Mouse (Mus musculus): ENCODE measurements around the gene Ndc1.

Ndc1 gene

DNA sequence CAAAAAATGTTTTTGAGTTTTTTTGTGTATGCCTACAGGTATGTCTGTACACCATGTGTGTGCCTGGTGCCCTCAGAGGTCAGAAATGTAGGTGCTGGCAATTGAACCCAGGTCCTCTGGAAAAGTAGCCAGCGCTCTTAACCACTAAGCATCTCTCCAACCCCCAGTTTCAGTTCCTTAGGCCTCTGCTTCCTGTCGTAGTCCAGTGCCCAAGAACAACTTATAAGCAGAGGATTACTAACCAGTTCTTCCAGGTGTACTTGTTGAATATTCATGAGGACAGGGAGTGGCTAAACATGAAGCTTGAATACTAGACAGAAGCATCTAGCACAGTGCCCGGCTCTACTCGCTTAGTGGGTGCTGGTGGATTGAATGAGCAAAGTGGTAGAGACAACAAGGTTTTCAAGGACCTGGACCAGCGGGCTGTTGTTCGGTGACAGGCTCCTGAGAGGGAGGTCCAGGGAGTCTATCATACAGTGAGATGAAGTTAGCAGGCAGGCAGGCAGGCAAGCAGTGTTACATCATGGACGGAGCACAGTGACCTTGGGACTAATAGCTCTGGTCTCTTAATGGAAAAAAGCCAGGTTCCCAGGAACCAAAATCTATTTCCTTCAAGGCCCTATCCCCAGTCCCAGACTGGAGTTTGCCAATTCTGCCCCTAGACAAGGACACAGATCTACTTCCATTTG, 7.0 kb upstream of the Ndc1 start:
- in situ Hi-C loops (cut with MboI; ENCODE audit: unreplicated experiment in 2 of 2): loop anchor here (5.0 to 25.0 kb wide), 2 partner anchors 183 to 448 kb away; partner anchors contain the start of genes Ssbp3 (in 1 of the 2), Tceanc2 (in 1 of the 2) and Tmem59 (in 1 of the 2)

DNA sequence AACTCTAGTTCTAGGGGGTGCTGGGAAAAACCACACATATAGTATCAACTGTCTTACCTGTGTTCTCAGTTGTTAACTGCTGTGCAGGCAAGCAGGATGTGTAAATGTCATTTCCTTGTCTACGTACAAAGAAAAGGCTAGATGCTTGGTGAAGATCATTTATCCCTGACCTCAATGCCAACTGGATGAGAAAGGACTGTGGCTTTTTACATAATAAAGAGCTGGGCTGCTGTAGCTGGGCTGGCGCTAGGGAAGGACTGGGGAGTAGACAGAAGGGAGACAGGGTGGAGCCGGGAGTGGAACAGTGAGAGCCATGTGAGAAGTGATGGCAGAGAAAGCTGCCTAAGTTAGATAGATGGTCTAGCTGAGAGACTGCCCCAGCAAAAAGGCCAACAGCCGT, 4.8 kb upstream of the Ndc1 start:
- in situ Hi-C loops (cut with MboI; ENCODE audit: unreplicated experiment in 2 of 2): loop anchor here (5.0 to 25.0 kb wide), 2 partner anchors 185 to 450 kb away; partner anchors contain the start of genes Ssbp3 (in 1 of the 2), Tceanc2 (in 1 of the 2) and Tmem59 (in 1 of the 2)

DNA sequence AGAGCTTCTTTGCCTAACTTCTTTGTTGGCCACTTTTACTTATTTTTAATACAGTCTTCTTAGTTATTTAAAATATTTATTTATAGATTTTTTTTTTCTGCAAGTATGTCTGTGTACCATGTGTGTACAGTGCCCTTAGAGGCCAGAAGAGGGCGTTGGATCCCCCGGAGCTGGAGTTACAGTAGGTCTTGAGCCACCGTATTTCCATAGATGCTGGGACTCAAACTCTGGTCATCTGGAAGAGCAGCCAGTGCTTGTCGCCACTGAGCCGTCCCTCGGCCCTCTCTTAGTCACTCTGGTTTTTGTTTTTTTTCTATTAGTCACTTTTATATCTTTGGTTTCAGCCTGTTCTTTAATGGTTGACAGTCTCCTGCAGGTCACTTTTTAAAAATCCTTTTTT, 4.0 kb upstream of the Ndc1 start:
- in situ Hi-C loops (cut with MboI; ENCODE audit: unreplicated experiment in 2 of 2): loop anchor here (5.0 to 25.0 kb wide), 2 partner anchors 186 to 451 kb away; partner anchors contain the start of genes Ssbp3 (in 1 of the 2), Tceanc2 (in 1 of the 2) and Tmem59 (in 1 of the 2)

DNA sequence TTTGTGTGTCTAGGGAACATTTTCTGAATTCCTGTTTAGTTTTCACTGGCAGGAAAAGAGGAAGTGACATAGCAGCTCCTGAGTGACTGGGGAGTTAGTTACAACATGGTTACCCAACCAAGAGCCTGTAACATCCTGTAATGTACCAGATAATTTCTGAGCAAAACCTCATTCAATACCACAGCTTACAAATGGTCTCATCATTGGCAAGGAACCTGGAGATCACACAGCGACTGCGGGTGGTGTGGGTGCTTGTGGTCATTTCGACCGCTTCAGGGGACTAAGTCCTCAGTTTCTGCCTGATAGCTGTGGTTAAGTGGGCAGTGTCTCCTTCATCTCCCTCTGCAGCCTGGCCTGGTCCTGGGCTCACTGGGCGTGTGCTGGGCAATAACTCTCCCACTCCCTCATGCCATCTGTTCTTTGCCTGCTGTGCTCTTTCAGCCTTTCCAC, 3.4 kb upstream of the Ndc1 start:
- in situ Hi-C loops (cut with MboI; ENCODE audit: unreplicated experiment in 2 of 2): loop anchor here (5.0 to 25.0 kb wide), 2 partner anchors 187 to 452 kb away; partner anchors contain the start of genes Ssbp3 (in 1 of the 2), Tceanc2 (in 1 of the 2) and Tmem59 (in 1 of the 2)

DNA sequence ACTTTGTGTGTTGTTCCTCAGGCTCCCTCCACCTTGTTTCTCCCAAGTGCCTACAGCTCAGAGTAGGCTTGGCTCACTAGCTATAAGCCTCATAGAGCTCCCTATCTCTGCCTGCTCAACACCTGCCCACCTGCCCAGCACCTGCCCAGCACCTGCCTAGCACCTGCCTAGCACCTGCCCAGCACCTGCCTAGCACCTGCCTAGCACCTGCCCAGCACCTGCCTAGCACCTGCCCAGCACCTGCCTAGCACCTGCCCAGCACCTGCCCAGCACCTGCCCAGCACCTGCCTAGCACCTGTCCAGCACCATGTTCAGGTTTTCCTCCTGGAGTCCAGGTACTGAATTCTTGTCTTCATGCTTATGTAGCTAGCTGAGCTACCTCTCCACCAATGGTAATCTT, 1.2 kb upstream of the Ndc1 start:
- in situ Hi-C loops (cut with MboI; ENCODE audit: unreplicated experiment in 2 of 2): loop anchor here in 1 of 2 experiments (25.0 kb wide), 1 partner anchor 454 kb away; the partner anchor contains the start of gene Ssbp3

DNA sequence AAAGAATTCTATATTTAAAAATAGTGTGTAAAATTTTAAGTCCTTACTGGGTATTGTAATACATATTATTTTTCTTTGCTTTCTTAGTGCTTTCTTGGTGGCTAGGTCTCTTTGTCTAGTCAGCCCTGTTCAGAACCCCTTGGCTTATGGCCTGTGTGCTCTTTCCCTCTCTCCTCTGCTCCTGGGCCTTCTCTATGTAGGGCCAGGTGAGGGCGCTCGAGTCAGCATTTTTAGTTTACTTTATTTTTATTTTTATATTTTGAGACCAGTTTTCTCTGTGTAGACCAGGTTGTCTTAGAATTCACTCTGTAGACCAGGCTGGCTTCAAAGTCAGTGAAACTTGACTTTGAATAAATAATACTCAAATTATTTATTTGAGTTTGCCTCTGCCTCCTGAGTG, 4.7 kb downstream of the Ndc1 start:
- in situ Hi-C loops (cut with MboI; ENCODE audit: unreplicated experiment in 2 of 2): loop anchor here in 1 of 2 experiments (25.0 kb wide), 1 partner anchor 460 kb away; the partner anchor contains the start of gene Ssbp3

DNA sequence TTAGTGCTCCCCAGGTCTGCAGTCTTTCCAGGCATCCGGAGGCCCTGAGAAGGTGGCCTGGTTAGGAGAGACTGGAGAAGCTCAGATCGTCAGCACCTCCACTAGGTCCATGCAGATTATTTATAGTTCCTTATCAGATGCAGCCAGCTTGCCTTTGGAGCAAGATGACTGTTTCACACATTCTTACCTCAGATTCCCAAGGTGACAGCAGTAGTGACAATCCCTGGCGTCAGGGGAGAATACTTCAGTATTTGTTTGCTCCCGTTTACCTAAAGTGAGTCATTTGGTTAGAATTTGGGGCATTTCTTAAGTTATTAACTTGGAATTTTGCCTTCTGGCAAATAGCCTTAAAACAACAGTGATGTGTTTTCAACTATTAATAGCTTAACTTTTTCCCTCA, 7.1 kb downstream of the Ndc1 start:
- in situ Hi-C loops (cut with MboI; ENCODE audit: unreplicated experiment in 2 of 2): loop anchor here in 1 of 2 experiments (25.0 kb wide), 1 partner anchor 462 kb away; the partner anchor contains the start of gene Ssbp3

DNA sequence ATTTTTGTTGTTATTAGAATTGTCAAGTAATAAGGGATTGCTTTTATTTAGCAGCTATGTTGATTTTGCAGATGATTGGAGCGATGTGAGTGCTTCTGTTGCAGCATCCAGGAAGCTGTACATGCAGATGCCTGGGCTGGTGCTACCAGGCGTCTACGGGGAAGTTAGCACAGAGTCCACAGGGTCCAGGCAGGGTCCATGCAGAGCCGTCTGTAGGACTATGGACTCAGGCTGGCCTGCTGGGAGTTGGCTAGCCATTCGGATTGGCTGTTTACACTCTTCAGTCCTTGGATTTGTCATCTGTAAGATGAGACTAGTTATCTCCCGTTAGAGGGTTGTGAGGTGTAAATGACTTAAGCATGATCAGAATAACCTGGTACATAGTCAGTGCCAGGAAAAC, 11.4 kb downstream of the Ndc1 start:
- in situ Hi-C loops (cut with MboI; ENCODE audit: unreplicated experiment in 2 of 2): no loop called here

DNA sequence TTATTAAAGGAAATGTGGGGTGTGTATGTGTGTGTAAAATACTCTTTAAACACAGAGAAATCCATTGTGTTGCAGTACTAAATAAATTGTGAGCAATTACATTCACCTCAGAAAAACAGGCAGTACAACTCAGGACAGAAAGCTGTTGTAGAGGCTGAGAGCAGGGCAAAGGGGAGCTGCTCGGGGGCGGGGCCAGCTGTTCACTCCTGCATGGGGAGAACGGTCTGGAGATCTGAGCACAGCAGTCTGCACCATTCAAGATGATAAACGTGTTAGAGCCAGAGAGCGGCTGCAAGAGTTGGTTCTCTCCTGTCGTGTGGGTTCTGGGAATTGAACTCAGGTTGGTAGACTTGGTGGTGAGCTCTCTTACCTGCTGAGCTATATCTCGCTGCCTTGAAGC, 13.3 kb downstream of the Ndc1 start:
- in situ Hi-C loops (cut with MboI; ENCODE audit: unreplicated experiment in 2 of 2): no loop called here

DNA sequence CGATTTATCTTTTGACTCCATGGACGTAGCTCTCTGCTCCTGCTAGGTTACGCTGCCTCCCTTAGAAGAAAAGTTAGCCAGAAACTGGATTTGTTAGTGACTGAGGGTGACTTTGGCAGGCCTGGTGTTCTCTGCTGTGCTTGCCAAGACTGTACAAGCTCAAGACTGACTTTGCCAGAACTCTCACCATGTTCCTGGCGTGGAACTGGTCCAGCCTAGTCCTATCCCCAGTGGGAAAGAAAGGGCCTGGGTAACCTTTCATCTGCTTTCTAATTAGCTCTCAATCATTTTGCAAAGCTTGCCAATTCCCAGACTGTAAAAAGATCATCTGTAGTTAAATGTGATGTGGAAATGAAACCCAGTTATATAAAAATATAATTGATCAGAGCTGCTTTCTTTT, 19.5 kb downstream of the Ndc1 start:
- in situ Hi-C loops (cut with MboI; ENCODE audit: unreplicated experiment in 2 of 2): no loop called here

DNA sequence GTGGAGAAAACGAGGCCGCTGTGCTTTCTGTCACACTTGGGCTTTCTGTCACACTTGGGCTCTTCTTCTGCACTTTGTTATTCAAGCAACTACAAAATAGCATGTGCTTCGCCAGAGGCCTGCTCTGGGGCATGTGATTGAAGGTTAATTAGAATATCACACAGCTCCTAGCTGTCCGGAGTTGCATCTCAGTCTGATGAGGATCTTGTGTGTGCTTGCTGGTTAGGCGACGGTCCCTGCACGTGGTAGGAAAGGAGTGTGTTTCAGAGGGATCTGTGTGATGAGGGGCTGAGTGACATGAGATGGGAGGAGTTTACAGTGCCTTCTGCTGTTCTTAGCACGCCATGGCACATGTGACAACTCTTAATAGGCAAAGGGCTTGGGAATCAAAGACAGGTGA, 19.9 kb downstream of the Ndc1 start:
- in situ Hi-C loops (cut with MboI; ENCODE audit: unreplicated experiment in 2 of 2): no loop called here

DNA sequence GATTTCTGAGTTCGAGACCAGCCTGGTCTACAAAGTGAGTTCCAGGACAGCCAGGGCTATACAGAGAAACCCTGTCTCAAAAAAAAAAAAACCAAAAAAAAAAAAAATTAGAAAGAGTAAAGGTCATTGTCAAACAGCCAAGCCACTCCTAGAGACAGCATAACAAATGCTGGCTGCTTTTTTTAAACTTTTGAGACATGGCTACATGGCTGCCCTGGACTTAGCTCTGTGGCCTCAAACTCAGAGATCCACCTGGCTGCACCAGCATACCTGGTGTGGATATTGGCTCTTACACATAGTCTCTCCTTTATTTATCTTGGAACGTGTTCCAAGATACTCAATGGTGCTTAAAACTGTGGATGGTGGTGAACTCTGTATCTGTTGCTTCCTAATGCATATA, 20.7 kb downstream of the Ndc1 start:
- in situ Hi-C loops (cut with MboI; ENCODE audit: unreplicated experiment in 2 of 2): no loop called here

DNA sequence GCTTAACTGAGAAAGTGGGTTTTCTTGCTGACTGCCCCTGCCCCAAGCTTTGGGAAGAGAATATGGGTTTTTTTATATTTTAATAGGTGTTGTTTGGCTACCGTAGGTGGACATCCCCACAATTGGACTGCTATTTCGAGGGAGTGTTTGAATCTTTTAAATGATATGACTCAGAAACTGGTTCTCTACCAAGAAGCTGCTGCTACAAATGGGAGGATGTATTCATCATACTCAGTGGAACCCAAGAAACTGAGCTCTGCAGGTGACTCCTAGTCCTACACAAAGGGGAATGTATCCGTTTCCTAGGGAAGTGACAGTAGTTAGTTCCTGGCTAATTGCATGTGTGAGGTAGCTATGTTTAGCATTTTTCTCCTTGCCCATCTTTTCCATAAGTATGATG, 21.8 kb downstream of the Ndc1 start:
- in situ Hi-C loops (cut with MboI; ENCODE audit: unreplicated experiment in 2 of 2): no loop called here

DNA sequence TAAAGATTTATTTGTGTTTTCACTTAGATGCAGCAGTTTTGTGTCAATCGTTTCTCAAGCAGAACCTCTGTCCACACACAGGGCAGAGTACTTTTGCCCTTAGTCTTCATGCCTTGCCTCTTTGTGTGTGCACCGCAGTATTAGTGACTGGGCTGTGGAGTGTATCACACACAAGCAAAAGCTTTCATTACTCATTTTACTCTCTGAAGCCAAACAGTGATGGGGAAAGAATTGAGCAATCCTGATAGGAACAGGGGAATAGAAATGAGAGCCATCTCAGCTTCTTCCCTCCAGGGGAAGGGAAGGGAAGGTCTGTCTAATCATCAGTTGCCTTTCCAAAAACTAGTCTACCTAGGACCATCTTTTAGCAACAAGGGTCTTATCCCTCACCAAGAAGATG, 26.2 kb downstream of the Ndc1 start:
- in situ Hi-C loops (cut with MboI; ENCODE audit: unreplicated experiment in 2 of 2): no loop called here

DNA sequence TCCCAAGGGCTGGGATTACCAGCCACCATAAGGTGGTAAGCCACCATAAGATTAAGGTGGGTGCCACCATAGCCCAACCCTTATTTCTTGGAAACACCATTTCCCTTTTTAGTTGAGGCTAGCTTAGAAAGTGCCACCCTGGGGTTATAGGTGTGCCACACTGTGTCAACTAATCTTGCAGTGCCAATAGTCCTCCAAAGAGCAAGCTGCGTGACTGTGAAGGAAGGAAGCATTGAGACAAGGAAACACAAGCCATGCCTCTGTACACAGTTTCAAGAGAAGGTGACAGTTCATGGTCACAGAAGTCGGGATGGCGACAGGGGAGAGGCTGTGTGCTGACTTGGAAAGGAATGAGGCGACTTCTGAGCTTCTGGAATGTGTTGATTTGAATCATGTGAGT, 52.6 kb downstream of the Ndc1 start:
- in situ Hi-C loops (cut with MboI; ENCODE audit: unreplicated experiment in 2 of 2): loop anchor here in 1 of 2 experiments (25.0 kb wide), 1 partner anchor 417 kb away; no protein-coding TSS in a partner anchor

DNA sequence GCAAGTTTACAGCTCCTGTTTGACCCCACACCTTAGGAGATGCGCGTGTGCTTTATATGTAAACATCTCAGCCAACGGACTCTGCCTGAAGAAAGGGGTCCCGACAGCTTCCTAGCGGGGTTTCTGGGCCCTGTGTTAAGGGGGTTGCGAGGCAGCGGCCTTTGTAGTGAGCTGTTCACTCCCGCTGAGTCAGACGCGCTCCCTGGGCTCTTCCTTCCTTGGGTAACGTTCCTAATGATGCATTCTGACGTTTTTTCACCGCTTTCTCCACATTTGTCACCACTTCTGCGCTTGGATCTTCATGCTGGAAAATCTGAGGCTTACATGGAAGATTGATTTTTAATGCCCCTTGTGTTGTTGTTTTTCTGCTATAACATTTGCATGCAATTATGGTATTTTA, 54.1 kb downstream of the Ndc1 start:
- in situ Hi-C loops (cut with MboI; ENCODE audit: unreplicated experiment in 2 of 2): loop anchor here in 1 of 2 experiments (25.0 kb wide), 1 partner anchor 416 kb away; no protein-coding TSS in a partner anchor

DNA sequence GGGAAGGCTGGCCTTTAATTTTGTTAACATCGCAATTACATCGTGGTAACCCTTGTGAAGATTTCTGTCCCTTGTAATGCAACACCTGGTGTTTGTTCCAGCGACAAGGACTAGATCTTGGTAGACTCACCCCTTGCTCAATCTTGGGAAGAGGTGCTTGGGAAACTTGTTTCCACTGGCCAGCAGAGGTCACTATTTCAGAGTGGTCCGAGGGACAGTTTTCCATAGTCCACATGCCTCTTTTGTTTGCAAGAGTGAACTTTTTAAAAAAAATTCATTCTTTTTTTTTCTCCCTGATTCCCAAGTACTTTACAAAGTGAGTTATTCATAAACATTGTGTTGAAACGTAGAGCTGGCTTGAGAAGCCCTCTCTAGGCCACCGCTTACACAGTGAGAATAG, 54.6 kb downstream of the Ndc1 start:
- in situ Hi-C loops (cut with MboI; ENCODE audit: unreplicated experiment in 2 of 2): loop anchor here in 1 of 2 experiments (25.0 kb wide), 1 partner anchor 415 kb away; no protein-coding TSS in a partner anchor

DNA sequence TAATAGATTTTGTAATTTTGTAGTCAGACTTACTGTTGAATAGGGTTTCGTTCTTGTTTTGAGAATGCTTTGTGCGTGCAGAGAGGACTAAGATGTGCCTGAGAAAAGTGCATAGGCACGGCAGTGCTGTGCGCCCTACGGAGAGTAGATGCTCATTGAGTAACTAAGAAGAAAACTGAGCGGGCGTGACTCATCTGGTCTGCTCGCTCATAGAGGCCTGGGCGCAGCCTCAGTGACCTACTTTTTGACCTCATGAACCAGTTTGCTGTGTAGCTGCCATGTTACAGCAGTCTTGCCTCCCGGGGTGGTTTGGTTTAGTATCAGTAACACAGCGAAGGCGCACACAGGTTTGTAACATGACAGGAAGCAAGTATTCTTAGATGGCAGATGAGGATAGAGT, 58.0 kb downstream of the Ndc1 start:
- in situ Hi-C loops (cut with MboI; ENCODE audit: unreplicated experiment in 2 of 2): no loop called here

DNA sequence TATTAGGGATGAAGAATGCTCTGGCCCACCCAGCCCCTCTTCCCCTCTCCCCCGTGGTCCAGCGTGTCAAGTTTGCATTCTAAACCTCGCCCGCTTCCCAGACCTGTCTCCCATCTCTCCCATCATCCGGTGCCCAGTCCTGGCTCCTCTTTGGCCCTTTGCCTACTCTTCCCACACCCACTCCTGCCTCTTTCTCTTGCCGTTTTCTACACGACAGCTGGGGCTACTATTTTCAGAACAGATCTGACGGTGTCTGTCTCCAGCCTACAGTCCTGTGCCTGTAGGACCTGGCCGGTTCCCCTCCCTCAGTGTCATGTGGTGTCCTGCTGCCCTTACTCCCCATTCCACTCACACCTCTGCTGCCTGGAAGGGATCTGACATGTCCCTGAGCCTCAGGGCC, 59.0 kb downstream of the Ndc1 start:
- in situ Hi-C loops (cut with MboI; ENCODE audit: unreplicated experiment in 2 of 2): no loop called here

DNA sequence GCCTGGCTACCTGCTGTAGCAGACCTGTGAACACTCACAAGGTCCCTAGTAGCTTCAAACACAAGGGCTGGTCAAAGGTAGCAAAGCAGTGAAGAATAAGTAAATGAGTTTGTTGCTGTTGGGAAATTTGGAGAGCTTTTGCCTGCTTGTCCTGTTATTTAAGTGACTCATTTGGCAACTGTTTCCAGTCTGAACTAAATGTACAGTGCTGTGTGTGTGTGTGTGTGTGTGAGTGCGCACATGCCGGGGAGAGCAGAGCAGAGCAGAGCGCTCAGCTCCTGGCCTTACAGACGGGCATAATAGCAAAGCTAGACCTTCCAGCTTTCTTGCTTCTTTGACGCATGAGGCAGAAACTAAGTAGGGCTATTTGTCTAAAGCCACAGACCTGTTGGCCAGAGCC, 65.1 kb downstream of the Ndc1 start:
- in situ Hi-C loops (cut with MboI; ENCODE audit: unreplicated experiment in 2 of 2): no loop called here

DNA sequence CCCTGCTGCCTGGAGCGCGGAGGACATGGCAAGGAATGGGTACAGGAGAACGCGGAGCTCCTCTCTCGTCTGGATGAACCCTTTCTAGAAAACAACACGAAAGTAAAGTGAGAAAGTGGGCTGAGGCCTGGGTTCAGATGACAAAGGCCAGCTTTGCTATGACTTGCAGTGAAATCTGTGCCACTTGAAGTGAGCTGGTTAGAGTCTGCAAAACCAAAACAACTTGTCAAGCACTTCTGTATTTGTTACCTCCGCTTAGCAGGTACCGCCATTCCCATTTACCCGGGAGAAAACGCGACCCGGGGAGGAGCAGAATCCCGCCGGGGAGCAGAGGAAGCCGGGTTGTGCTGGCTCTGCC, 66.4 kb downstream of the Ndc1 start:
- in situ Hi-C loops (cut with MboI; ENCODE audit: unreplicated experiment in 2 of 2): no loop called here
